Mouse (Mus musculus) brain, embryonic 14.5 days (tissue): ENCODE results near the gene H2-Eb1. TPM values are rescaled to one million over a fixed set of nuclear protein-coding genes. Genes with fewer than 3 reads are reported as not detected.
"Not testable (repeated sequence)": the region's sequence is repeated elsewhere in the genome, so short reads cannot be mapped to it uniquely, and the experiment has no call there.

Experiments used
- DNase-seq: peaks from one replicate; pipeline ENCODE4 v3.0.0-alpha.2; 2011; ENCODE audit warnings: low read depth
- CTCF ChIP-seq: fragments of 200-500 bp; IDR thresholded peaks from 2 replicates; pipeline ENCODE4 v1.5.1; 2012; ENCODE audit warnings: inconsistent platforms, mild to moderate bottlenecking, moderate library complexity, borderline replicate concordance; ENCODE audit not compliant: insufficient read depth, insufficient read length; ENCODE audit errors: extremely low read depth
- POLR2A ChIP-seq: fragments of 200-500 bp; IDR thresholded peaks from 2 replicates; pipeline ENCODE4 v1.6.1; 2012; ENCODE audit warnings: mild to moderate bottlenecking, inconsistent platforms, borderline replicate concordance; ENCODE audit not compliant: poor library complexity, insufficient read depth, insufficient read length, severe bottlenecking; ENCODE audit errors: extremely low read depth
- polyA plus RNA-seq: library from polyadenylated mRNA; depleted of rRNA; stranded (reverse); fragments of >200 nt; gene quantifications from 2 replicates; pipeline ENCODE4 v1.2.3, GENCODE M21; 2012

The H2-Eb1 gene
- polyA plus RNA-seq, 1 experiment, result 1.6 TPM

DNA sequence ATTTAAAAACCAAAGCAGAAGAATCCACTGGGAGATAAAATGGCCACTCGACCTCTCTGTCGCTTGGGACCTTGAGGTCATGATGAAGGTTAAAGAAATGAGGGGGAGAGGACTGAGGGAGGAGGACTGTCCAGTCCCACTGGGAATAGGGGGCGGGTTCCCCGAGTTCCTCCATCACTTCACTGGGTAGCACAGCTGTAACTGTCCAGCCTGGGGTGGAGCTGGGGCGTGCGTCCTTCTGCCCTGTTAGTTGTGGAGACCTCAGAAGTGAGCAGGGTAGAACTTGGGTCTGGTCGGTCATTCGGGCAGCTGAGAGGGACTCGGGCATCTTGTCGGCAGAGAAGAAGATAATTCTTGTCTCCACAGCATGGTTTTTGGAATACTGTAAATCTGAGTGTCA lies 3.6 kb downstream of the H2-Eb1 start:
- TF ChIP-seq CTCF (no peak), POLR2A (no peak)
- no peak for DNase-seq

- peak; percentile 87 for DNase-seq
- no peak for TF ChIP-seq CTCF
- peak; percentile 32; the same call in 1 of the 2 replicates for TF ChIP-seq POLR2A
Measured at GRCm38 (mm10) chr17:34309683-34310385, 4.2 kb downstream of the H2-Eb1 start.

- DNase-seq, result not testable (repeated sequence)
Measured at GRCm38 (mm10) chr17:34310526-34310925, 4.9 kb downstream of the H2-Eb1 start.

- DNase-seq, result no peak
- no peak for TF ChIP-seq CTCF
- no peak for TF ChIP-seq POLR2A
Measured at GRCm38 (mm10) chr17:34312185-34312584, 6.5 kb downstream of the H2-Eb1 start.

GRCm38 (mm10) chr17:34313393-34313792 lies 7.7 kb downstream of the H2-Eb1 start:
- peak; percentile 75 for DNase-seq
- TF ChIP-seq POLR2A, result no peak
- peak; percentile 98 for TF ChIP-seq CTCF

DNA sequence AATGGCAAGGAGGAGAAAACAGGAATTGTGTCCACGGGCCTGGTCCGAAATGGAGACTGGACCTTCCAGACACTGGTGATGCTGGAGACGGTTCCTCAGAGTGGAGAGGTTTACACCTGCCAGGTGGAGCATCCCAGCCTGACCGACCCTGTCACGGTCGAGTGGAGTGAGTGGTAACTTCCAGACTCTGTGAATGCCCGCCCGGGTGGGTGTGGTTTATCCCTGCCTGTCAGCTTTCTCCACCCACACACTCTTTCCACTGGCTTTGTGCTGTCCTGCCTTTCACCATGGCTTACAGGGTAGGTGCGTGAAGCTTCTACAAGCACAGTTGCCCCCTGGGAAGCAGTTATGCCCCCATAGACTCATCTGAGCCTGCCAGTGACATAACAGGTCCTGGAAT lies 8.6 kb downstream of the H2-Eb1 start:
- no peak for DNase-seq
- TF ChIP-seq CTCF (no peak), POLR2A (no peak)

- DNase-seq, result no peak
- TF ChIP-seq POLR2A (no peak), CTCF (no peak)
Measured at GRCm38 (mm10) chr17:34315512-34315911, 9.8 kb downstream of the H2-Eb1 start.

DNA sequence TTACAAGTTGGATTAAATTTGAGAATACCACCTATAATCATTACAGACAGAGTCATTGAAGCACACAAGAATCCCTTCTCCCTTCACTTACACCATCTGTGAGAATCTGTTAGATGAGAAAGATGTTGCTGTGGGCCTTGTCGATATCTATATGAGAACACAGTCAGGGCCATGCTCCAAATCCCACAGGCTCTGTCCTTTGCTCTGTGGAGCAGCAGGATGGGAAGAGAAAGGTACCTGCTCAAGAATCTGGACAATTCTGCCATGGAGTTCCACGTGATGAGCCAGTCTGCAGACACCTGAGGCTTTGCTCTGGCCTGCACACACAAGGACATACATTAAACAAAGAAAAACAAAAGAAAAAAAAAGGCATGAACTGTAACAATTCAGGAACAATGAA lies 11.0 kb downstream of the H2-Eb1 start:
- TF ChIP-seq POLR2A, result no peak
- TF ChIP-seq CTCF, result no peak

DNA sequence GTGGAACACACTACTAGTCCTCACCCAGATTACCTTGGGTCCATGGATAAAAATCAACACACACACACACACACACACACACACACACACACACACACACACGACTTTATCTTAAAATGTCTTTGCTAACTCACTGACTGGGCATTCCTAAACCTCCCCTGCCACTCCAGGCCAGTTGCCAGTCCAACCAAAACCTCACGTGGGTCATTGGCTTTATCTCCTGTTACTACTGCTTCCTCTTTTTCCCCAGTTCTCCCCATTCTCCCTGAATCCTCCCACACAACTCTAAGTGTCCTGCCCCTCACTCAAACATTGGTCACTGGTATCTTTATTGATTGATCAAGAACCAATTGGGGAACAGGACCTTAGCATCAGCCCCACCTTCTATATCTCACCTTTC lies 11.6 kb downstream of the H2-Eb1 start:
- DNase-seq, result no peak
- TF ChIP-seq POLR2A (no peak), CTCF (no peak)

More for the DNA sequence above, 11.0 kb downstream of the H2-Eb1 start:
- no peak for DNase-seq

GRCm38 (mm10) chr17:34325436-34325835 lies 19.8 kb downstream of the H2-Eb1 start, which contains the start of gene H2-Eb2:
Gene H2-Eb2 (plus strand): TSS chr17:34325665.
- peak; percentile 13 for DNase-seq

DNA sequence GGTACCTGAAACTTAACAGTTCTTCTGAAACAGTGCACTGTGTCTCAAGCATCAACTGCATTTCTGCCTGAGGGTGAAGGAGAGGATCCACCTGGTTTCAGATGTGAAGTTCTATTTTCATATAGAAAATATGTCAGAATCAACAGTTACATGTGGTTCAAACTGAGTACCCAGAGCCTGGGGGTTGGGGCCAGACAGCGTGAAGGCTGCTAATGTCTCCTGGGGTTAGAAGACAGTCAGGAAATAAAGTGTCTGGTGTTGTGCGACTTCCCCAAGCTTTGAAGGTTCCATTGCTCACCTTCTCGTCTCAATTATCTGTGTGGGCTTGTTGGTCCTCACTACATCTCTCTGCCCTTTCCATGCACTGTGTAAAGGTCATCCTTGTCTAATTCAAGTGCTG lies 20.7 kb downstream of the H2-Eb1 start:
- DNase-seq, result no peak
- TF ChIP-seq CTCF (no peak), POLR2A (no peak)

More at GRCm38 (mm10) chr17:34325436-34325835, 19.8 kb downstream of the H2-Eb1 start, which contains the start of gene H2-Eb2:
- no peak for TF ChIP-seq CTCF
- TF ChIP-seq POLR2A, result no peak

DNA sequence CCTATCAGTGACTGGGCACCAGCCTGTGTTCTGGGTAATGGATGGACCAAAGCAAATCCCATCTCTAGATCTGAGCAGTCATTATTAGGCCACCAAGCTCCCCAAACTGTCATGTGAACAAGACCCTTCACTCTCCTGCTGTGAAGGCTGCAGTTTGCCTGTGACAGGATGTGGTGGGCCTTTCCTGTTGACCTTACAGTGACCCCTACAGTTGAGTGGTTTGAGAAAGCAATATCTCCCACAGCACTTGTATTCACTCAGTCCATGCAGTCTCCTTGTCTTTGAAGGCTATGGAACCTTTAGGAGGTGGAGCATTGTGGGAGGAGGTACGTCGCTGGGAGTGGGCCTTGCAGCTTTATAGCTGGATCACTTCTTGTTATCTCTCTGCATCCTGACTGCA lies 24.1 kb downstream of the H2-Eb1 start:
- DNase-seq, result no peak

More for the DNA sequence above, 24.1 kb downstream of the H2-Eb1 start:
- TF ChIP-seq POLR2A (no peak), CTCF (no peak)
